Comparison of ENCODE assay signal across 7 mouse cellular contexts in genomic region chr9:90054371-90055145, GRCm38 (mm10). TPM values are rescaled to one million over a fixed set of nuclear protein-coding genes. Genes with fewer than 3 reads are reported as not detected.
DNase-seq lines count a peak whose midpoint lies in the region; ATAC-seq lines count a peak whose summit lies in the region.

No protein-coding gene starts in this region.

- peak overlapping the region; percentile 67 for H3K27ac ChIP-seq in liver, embryonic 15.5 days (replicated peaks)
- peak overlapping the region; percentile 42; the same call in 1 of the 2 replicates for H3K27ac ChIP-seq in stomach, embryonic 15.5 days

- no peaks in the 10 kb centered on the region; the same call in 1 of the 2 replicates for H3K4me1 ChIP-seq in liver, embryonic 15.5 days (replicated peaks)
- H3K4me1 ChIP-seq in stomach, embryonic 15.5 days: no peaks in the 10 kb centered on the region

- H3K36me3 ChIP-seq in liver, embryonic 15.5 days (replicated peaks): no peaks in the 10 kb centered on the region
- no peaks in the 10 kb centered on the region for H3K36me3 ChIP-seq in stomach, embryonic 15.5 days

- no peaks in the 10 kb centered on the region for H3K9me3 ChIP-seq in liver, embryonic 15.5 days (replicated peaks)
- H3K9me3 ChIP-seq in stomach, embryonic 15.5 days: no peaks in the 10 kb centered on the region

- WGBS in liver, embryonic 15.5 days (ENCODE audit: insufficient replicate concordance): under 1% methylated on average over 37 of the region's 37 CpGs
- under 1% methylated on average over 36 of the region's 37 CpGs for WGBS in stomach, embryonic 15.5 days

- peak overlapping the region; percentile 58 for H3K4me3 ChIP-seq in liver, embryonic 15.5 days (replicated peaks)
- H3K4me3 ChIP-seq in stomach, embryonic 15.5 days (replicated peaks): peak overlapping the region; percentile 45

- peaks cover 12% of the 10 kb centered on the region for H3K27me3 ChIP-seq in liver, embryonic 15.5 days
- H3K27me3 ChIP-seq in stomach, embryonic 15.5 days (replicated peaks): no peaks in the 10 kb centered on the region

- peak; percentile 84 for ATAC-seq in liver, embryonic 15.5 days (ENCODE audit: insufficient read depth)
- peak; percentile 89 for ATAC-seq in stomach, embryonic 15.5 days (ENCODE audit: insufficient read depth, low FRiP score, low read depth)

- H3K4me2 ChIP-seq in liver, embryonic 15.5 days: peak overlapping the region; percentile 54
- peak overlapping the region; percentile 75 for H3K4me2 ChIP-seq in stomach, embryonic 15.5 days

- H3K9ac ChIP-seq in liver, embryonic 15.5 days: peak overlapping the region; percentile 39; the same call in 1 of the 2 replicates
- H3K9ac ChIP-seq in stomach, embryonic 15.5 days: peak overlapping the region; percentile 35; the same call in 1 of the 2 replicates

- DNase-seq in adrenal gland, adult (ENCODE audit: inconsistent age in 2 of 2, low spot score in 1 of 2): peak; percentile 89 to 94
- DNase-seq in embryo, embryonic 10 days (ENCODE audit: low spot score): peak; percentile 84
- DNase-seq in heart, adult 18-20 months: peak; percentile 82 to 86
- peak; percentile 84 for DNase-seq in kidney, adult 11 months
- DNase-seq in natural killer cell, adult 2 months (ENCODE audit: low spot score in 2 of 2): peak; percentile 5 to 67

RNA-seq across cellular contexts. Expression of gene Ctsh, which starts 0.6 kb away (rescaled TPM):
- total RNA-seq in heart, adult 18-20 months (2021): 10 to 100 TPM; 52.3 to 60.5 TPM
- 123 and 132 TPM in 2 replicates for polyA plus RNA-seq in liver, embryonic 15.5 days (2015; fragmentation: Nextera tagmentation; extraction: Ambion mirVana)
- 63.1 and 72.0 TPM in 2 replicates for polyA plus RNA-seq in stomach, embryonic 15.5 days (2015; fragmentation: Nextera tagmentation; extraction: Ambion mirVana)

Comparison
In these comparisons a context has a peak if more than half of its experiments do, and no peak if none do; other contexts are left out.
1. Peak in every context shown above with its lines: DNase-seq, ATAC-seq, H3K4me3 ChIP-seq and H3K27ac ChIP-seq.
2. DNase-seq: peak in every context shown above with its lines; median percentile 92 in adrenal gland, adult; 84 in embryo, embryonic 10 days; 84 in heart, adult 18-20 months; 84 in kidney, adult 11 months; 36 in natural killer cell, adult 2 months.